Mouse (Mus musculus) right cerebral cortex, postnatal 25 days (tissue): ENCODE data around the gene Etnppl.

Experiments used
- DNase-seq: peaks from one replicate; pipeline ENCODE4 v3.0.0; 2022

Etnppl gene

GRCm38 (mm10) chr3:130677671-130678460, 60.6 kb downstream of the Etnppl start:
- no peak for DNase-seq

- no peak for DNase-seq
These were observed 64.0 kb downstream of the Etnppl start for GRCm38 (mm10) chr3:130681226-130681625.

GRCm38 (mm10) chr3:130682183-130682582, 64.9 kb downstream of the Etnppl start:
- DNase-seq: no peak

- DNase-seq: no peak
These were observed 66.6 kb downstream of the Etnppl start for GRCm38 (mm10) chr3:130683836-130684235.

GRCm38 (mm10) chr3:130684276-130685013, 67.2 kb downstream of the Etnppl start:
- no peak for DNase-seq

GRCm38 (mm10) chr3:130685014-130685366, 67.7 kb downstream of the Etnppl start:
- DNase-seq: no peak

- no peak for DNase-seq
These were observed 69.8 kb downstream of the Etnppl start for GRCm38 (mm10) chr3:130687051-130687450.
